Mouse (Mus musculus): ENCODE measurements around the gene Ddx24. TPM values are rescaled to one million over a fixed set of nuclear protein-coding genes. Genes with fewer than 3 reads are reported as not detected.

The Ddx24 gene
- polyA plus RNA-seq, 1 experiment from 2014 or later, result 91.4 TPM

DNA sequence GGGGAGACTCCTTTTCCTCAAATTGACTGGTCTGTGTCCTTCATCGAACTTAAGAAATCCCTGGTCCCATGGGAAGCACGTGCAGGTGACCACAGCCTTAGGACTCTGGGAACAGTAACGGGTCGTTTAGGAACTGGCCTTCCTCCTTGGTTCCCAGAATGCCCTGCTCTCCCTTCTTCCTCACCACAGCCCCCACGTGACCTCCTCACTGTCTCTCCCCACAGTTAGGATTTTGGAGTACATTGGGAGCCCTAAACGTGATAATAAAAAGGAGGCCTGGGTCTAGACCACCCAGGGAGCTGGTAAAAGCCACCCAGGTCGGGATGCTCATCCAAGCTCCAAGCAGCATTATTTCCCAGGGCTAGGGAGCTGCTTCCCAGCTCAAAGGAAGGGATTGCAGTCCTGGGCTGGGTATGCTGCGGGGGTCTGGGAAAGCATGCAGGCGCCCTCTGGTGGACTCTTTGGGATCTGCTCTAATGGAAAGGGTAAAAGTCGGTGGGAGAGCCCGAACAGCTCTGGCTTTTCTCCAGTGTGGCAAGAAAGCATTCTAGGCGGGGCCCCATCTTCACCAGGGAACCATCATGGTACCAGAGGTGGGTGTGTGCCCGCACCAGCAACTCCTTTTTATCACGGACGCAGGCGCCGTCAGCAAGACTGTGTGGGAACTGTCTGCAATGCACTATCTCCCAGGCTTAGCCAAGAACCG is 57.9 kb downstream of the Ddx24 start:
- H3K9ac ChIP-seq (replicated peaks; ENCODE audit: low read depth, low read length), result no peak overlapping the region
- H3K27ac ChIP-seq (ENCODE audit: low read length), result no peak overlapping the region
- H3K27me3 ChIP-seq (ENCODE audit: control insufficient read depth, insufficient read depth, low read length), result no peaks in the 10 kb centered on the region
- no peak overlapping the region for H3K4me3 ChIP-seq (ENCODE audit: low read depth, low read length)
- no peaks in the 10 kb centered on the region for H3K4me1 ChIP-seq (ENCODE audit: control insufficient read depth, insufficient read depth, low read length)
- ATAC-seq (ENCODE audit: insufficient number of reproducible peaks, insufficient read depth, low FRiP score, low read depth), result peak; percentile 49; the same call in 1 of the 2 replicates
- H3K9me3 ChIP-seq (ENCODE audit: control insufficient read depth, low read depth, low read length), result no peaks in the 10 kb centered on the region
- WGBS, result 17% methylated on average over 18 of the region's 18 CpGs
- H3K4me2 ChIP-seq (replicated peaks; ENCODE audit: low read depth, low read length), result no peak overlapping the region; the same call in 1 of the 2 replicates
- H3K36me3 ChIP-seq (ENCODE audit: control insufficient read depth, insufficient read depth, low read length), result no peaks in the 10 kb centered on the region

- no peak overlapping the region for H3K4me2 ChIP-seq (replicated peaks; ENCODE audit: low read depth, low read length)
- no peaks in the 10 kb centered on the region for H3K27me3 ChIP-seq (ENCODE audit: control insufficient read depth, insufficient read depth, low read length)
- 86% methylated on average over 2 of the region's 2 CpGs for WGBS
- no peak overlapping the region for H3K9ac ChIP-seq (replicated peaks; ENCODE audit: low read depth, low read length)
- H3K9me3 ChIP-seq (ENCODE audit: control insufficient read depth, low read depth, low read length), result no peaks in the 10 kb centered on the region
- no peak overlapping the region for H3K4me3 ChIP-seq (ENCODE audit: low read depth, low read length)
- H3K36me3 ChIP-seq (ENCODE audit: control insufficient read depth, insufficient read depth, low read length), result no peaks in the 10 kb centered on the region
- no peak for ATAC-seq (ENCODE audit: insufficient number of reproducible peaks, insufficient read depth, low FRiP score, low read depth)
- no peaks in the 10 kb centered on the region for H3K4me1 ChIP-seq (ENCODE audit: control insufficient read depth, insufficient read depth, low read length)
- H3K27ac ChIP-seq (ENCODE audit: low read length), result no peak overlapping the region
Observed at GRCm38 (mm10) chr12:103367171-103367570, 58.5 kb downstream of the Ddx24 start.

DNA sequence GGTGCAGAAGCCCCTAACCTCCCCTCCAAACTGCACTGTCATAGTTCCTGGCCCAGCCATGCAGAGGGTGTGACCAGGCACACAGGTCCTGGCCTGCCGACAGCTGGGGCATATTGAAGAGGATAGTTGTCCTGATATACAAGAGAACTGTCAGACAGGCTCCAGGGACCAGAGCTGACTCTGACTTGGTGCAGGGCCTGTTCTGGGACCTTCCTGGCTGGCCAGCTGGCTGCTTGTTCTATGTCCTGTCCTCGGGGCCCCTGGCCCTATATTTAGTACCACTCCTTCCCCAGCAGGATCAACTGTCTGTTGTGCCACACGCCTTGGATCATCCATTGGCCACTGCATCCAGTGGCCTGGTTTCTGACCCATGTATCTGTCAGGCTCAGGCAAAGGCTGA is 63.3 kb downstream of the Ddx24 start:
- no peaks in the 10 kb centered on the region for H3K27me3 ChIP-seq (ENCODE audit: control insufficient read depth, insufficient read depth, low read length)
- H3K9ac ChIP-seq (replicated peaks; ENCODE audit: low read depth, low read length), result no peak overlapping the region
- H3K4me2 ChIP-seq (replicated peaks; ENCODE audit: low read depth, low read length), result no peak overlapping the region
- ATAC-seq (ENCODE audit: insufficient number of reproducible peaks, insufficient read depth, low FRiP score, low read depth), result no peak
- no peaks in the 10 kb centered on the region for H3K36me3 ChIP-seq (ENCODE audit: control insufficient read depth, insufficient read depth, low read length)
- no peak overlapping the region for H3K27ac ChIP-seq (ENCODE audit: low read length)
- H3K9me3 ChIP-seq (ENCODE audit: control insufficient read depth, low read depth, low read length), result no peaks in the 10 kb centered on the region
- no peaks in the 10 kb centered on the region for H3K4me1 ChIP-seq (ENCODE audit: control insufficient read depth, insufficient read depth, low read length)
- 72% methylated on average over 3 of the region's 3 CpGs for WGBS
- H3K4me3 ChIP-seq (ENCODE audit: low read depth, low read length), result no peak overlapping the region

DNA sequence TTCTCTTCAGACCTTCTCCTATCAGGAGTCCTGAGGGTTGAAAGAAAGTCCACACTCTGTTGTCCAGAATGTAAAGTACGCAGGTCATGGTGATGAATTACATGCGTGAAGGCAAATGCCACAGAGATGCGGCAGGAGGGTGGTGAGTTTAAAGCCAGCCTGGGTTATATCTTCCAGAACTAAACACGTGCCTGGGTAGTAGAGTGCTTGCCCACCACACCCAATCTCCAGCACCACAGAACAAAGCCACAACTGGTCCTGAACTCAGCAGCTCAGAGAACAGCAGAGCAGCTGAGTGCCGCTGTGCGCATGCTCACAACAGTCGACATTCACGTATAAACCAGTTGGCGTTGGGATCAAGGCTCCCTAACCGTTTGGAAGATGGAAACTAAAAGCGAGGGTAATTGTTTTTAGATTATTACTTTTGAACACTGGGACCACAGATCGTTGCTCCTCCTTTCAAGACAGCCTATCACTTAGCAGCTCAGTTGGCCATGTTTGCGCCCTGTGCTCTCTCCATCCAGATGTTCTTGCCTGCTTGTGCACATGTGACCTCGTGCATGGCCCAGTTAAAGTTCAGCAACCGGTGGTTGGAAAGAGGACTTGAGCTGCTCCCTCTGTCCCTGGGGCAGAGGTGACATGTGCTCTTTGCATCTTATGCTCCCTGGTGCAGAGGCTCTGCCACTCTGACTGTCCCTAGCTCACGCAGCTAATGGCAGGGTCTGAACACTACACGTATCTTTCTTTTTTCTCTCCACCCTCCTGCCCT is 63.9 kb downstream of the Ddx24 start:
- Histone ChIP-seq H3K4me3 (ENCODE audit: low read depth, low read length) (no peak overlapping the region), H3K4me2 (replicated peaks; ENCODE audit: low read depth, low read length) (no peak overlapping the region), H3K9me3 (ENCODE audit: control insufficient read depth, low read depth, low read length) (no peaks in the 10 kb centered on the region), H3K27me3 (ENCODE audit: control insufficient read depth, insufficient read depth, low read length) (no peaks in the 10 kb centered on the region), H3K27ac (ENCODE audit: low read length) (no peak overlapping the region), H3K9ac (replicated peaks; ENCODE audit: low read depth, low read length) (no peak overlapping the region), H3K36me3 (ENCODE audit: control insufficient read depth, insufficient read depth, low read length) (no peaks in the 10 kb centered on the region), H3K4me1 (ENCODE audit: control insufficient read depth, insufficient read depth, low read length) (no peaks in the 10 kb centered on the region)
- no peak for ATAC-seq (ENCODE audit: insufficient number of reproducible peaks, insufficient read depth, low FRiP score, low read depth)
- 85% methylated on average over 17 of the region's 17 CpGs for WGBS

- Histone ChIP-seq H3K9ac (replicated peaks; ENCODE audit: low read depth, low read length) (no peak overlapping the region), H3K4me3 (ENCODE audit: low read depth, low read length) (no peak overlapping the region), H3K9me3 (ENCODE audit: control insufficient read depth, low read depth, low read length) (no peaks in the 10 kb centered on the region), H3K27ac (ENCODE audit: low read length) (no peak overlapping the region), H3K4me1 (ENCODE audit: control insufficient read depth, insufficient read depth, low read length) (no peaks in the 10 kb centered on the region), H3K27me3 (ENCODE audit: control insufficient read depth, insufficient read depth, low read length) (no peaks in the 10 kb centered on the region), H3K36me3 (ENCODE audit: control insufficient read depth, insufficient read depth, low read length) (no peaks in the 10 kb centered on the region), H3K4me2 (replicated peaks; ENCODE audit: low read depth, low read length) (no peak overlapping the region)
- no peak for ATAC-seq (ENCODE audit: insufficient number of reproducible peaks, insufficient read depth, low FRiP score, low read depth)
- WGBS, result 80% methylated on average over 8 of the region's 8 CpGs
Observed at GRCm38 (mm10) chr12:103360812-103361211, 64.8 kb downstream of the Ddx24 start.

GRCm38 (mm10) chr12:103358951-103359801 is 66.5 kb downstream of the Ddx24 start:
- Histone ChIP-seq H3K27me3 (ENCODE audit: control insufficient read depth, insufficient read depth, low read length) (no peaks in the 10 kb centered on the region), H3K27ac (ENCODE audit: low read length) (no peak overlapping the region), H3K36me3 (ENCODE audit: control insufficient read depth, insufficient read depth, low read length) (no peaks in the 10 kb centered on the region), H3K9ac (replicated peaks; ENCODE audit: low read depth, low read length) (no peak overlapping the region), H3K4me1 (ENCODE audit: control insufficient read depth, insufficient read depth, low read length) (no peaks in the 10 kb centered on the region), H3K4me2 (replicated peaks; ENCODE audit: low read depth, low read length) (no peak overlapping the region), H3K9me3 (ENCODE audit: control insufficient read depth, low read depth, low read length) (no peaks in the 10 kb centered on the region), H3K4me3 (ENCODE audit: low read depth, low read length) (no peak overlapping the region)
- no peak for ATAC-seq (ENCODE audit: insufficient number of reproducible peaks, insufficient read depth, low FRiP score, low read depth)
- WGBS, result 54% methylated on average over 4 of the region's 4 CpGs

DNA sequence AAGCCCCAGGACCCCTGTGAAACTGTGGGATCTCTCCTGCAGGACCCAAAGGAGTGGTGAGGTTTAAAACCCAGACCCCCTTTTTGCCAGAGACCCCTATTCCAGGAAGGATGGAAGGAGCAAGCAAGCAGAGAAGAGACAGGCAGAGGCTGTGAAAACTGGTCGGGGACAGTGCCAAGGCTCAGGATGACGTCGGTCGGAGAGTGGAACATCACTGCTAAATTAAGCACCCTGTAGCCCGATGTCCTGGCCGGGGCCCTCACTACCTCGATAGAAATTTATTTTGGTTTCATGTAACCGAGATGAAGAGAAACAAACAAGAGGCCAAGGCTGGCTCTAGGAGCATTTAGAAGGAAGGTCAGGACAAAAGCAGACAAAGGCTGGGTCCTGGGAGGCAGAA is 67.4 kb downstream of the Ddx24 start:
- Histone ChIP-seq H3K4me3 (ENCODE audit: low read depth, low read length) (no peak overlapping the region), H3K36me3 (ENCODE audit: control insufficient read depth, insufficient read depth, low read length) (no peaks in the 10 kb centered on the region), H3K4me2 (replicated peaks; ENCODE audit: low read depth, low read length) (no peak overlapping the region), H3K9me3 (ENCODE audit: control insufficient read depth, low read depth, low read length) (no peaks in the 10 kb centered on the region), H3K27me3 (ENCODE audit: control insufficient read depth, insufficient read depth, low read length) (no peaks in the 10 kb centered on the region), H3K9ac (replicated peaks; ENCODE audit: low read depth, low read length) (no peak overlapping the region), H3K27ac (ENCODE audit: low read length) (no peak overlapping the region), H3K4me1 (ENCODE audit: control insufficient read depth, insufficient read depth, low read length) (no peaks in the 10 kb centered on the region)
- ATAC-seq (ENCODE audit: insufficient number of reproducible peaks, insufficient read depth, low FRiP score, low read depth), result no peak
- 83% methylated on average over 8 of the region's 8 CpGs for WGBS

Measured in stomach, embryonic 14.5 days (tissue).